Mouse (Mus musculus) forebrain, embryonic 10.5 days (tissue): ENCODE results near the gene Tmem127. TPM values are rescaled to one million over a fixed set of nuclear protein-coding genes. Genes with fewer than 3 reads are reported as not detected.

Experiments
- DNase-seq: peaks from one replicate; pipeline ENCODE4 v3.0.0-alpha.2; 2017; ENCODE audit warnings: low spot score; ENCODE audit errors: extremely low spot score
- H3K27ac ChIP-seq: fragments of 300-500 bp; sonication (generic); 2 replicates; pipeline ENCODE4 v1.5.1; 2016; ENCODE audit warnings: mild to moderate bottlenecking
- H3K27me3 ChIP-seq: fragments of 300-500 bp; sonication (generic); 2 replicates; pipeline ENCODE4 v1.6.1; 2016; ENCODE audit warnings: mild to moderate bottlenecking; ENCODE audit not compliant: poor library complexity, severe bottlenecking
- H3K36me3 ChIP-seq: fragments of 300-500 bp; sonication (generic); replicated peaks from 2 replicates; pipeline ENCODE4 v1.6.1; 2016; ENCODE audit warnings: mild to moderate bottlenecking, moderate library complexity
- H3K4me1 ChIP-seq: fragments of 300-500 bp; sonication (generic); 2 replicates; pipeline ENCODE4 v1.6.1; 2016
- H3K4me3 ChIP-seq: fragments of 300-500 bp; sonication (generic); 2 replicates; pipeline ENCODE4 v1.5.1; 2016; ENCODE audit warnings: mild to moderate bottlenecking, moderate library complexity
- H3K9me3 ChIP-seq: fragments of 300-500 bp; sonication (generic); 2 replicates; pipeline ENCODE4 v1.6.1; 2016; ENCODE audit warnings: mild to moderate bottlenecking, moderate library complexity
- WGBS: fragments of 180-500 bp; shearing (Covaris S2); methylation state at CpG from one replicate; pipeline ENCODE4 v1.1.7; 2016; 5-methylcytosine and 5-hydroxymethylcytosine counted together
- polyA plus RNA-seq: library from polyadenylated mRNA; unstranded; fragments of >200 nt; fragmentation: Nextera tagmentation; extraction: Ambion mirVana; gene quantifications from 2 replicates; pipeline ENCODE4 v1.2.1, GENCODE M21; 2016

Gene Tmem127
- polyA plus RNA-seq, 1 experiment from 2014 or later = 22.5 TPM

- Histone ChIP-seq H3K4me1 (no peaks in the 10 kb centered on the region), H3K9me3 (no peaks in the 10 kb centered on the region), H3K27ac (no peak overlapping the region), H3K27me3 (no peaks in the 10 kb centered on the region), H3K36me3 (no peaks in the 10 kb centered on the region), H3K4me3 (no peak overlapping the region)
- WGBS = 46% methylated on average over 3 of the region's 3 CpGs
- no peak for DNase-seq
Observed at GRCm38 (mm10) chr2:127307179-127307578, 59.5 kb downstream of the Tmem127 start.

- no peak for DNase-seq
- H3K27me3 ChIP-seq = no peaks in the 10 kb centered on the region
- 88% methylated on average over 2 of the region's 2 CpGs for WGBS
Observed at GRCm38 (mm10) chr2:127308660-127309059, 61.0 kb downstream of the Tmem127 start.

GRCm38 (mm10) chr2:127310246-127310645 lies 62.5 kb downstream of the Tmem127 start:
- WGBS = 63% methylated on average over 2 of the region's 2 CpGs
- H3K27me3 ChIP-seq = no peaks in the 10 kb centered on the region
- H3K9me3 ChIP-seq = no peaks in the 10 kb centered on the region
- H3K27ac ChIP-seq = no peak overlapping the region
- H3K4me1 ChIP-seq = no peaks in the 10 kb centered on the region
- no peak overlapping the region for H3K4me3 ChIP-seq
- DNase-seq = no peak
- no peaks in the 10 kb centered on the region for H3K36me3 ChIP-seq

More at GRCm38 (mm10) chr2:127308660-127309059, 61.0 kb downstream of the Tmem127 start:
- H3K27ac ChIP-seq = no peak overlapping the region
- H3K36me3 ChIP-seq = no peaks in the 10 kb centered on the region
- no peak overlapping the region for H3K4me3 ChIP-seq
- H3K4me1 ChIP-seq = no peaks in the 10 kb centered on the region
- H3K9me3 ChIP-seq = no peaks in the 10 kb centered on the region

- no peak for DNase-seq
- no peak overlapping the region for H3K4me3 ChIP-seq
- H3K4me1 ChIP-seq = no peaks in the 10 kb centered on the region
- no peaks in the 10 kb centered on the region for H3K36me3 ChIP-seq
- WGBS = 94% methylated on average over 7 of the region's 7 CpGs
- H3K9me3 ChIP-seq = no peaks in the 10 kb centered on the region
- H3K27ac ChIP-seq = no peak overlapping the region
- no peaks in the 10 kb centered on the region for H3K27me3 ChIP-seq
Observed at GRCm38 (mm10) chr2:127310685-127311084, 63.0 kb downstream of the Tmem127 start.

Other genes with a start within 250 kb of the Tmem127 start
- gene Ap4e1, start 239.2 kb upstream of the Tmem127 start, polyA plus RNA-seq = 12.7 and 12.8 TPM in 2 replicates
- gene Blvra, start 177.2 kb upstream of the Tmem127 start, polyA plus RNA-seq = 15.3 and 16.9 TPM in 2 replicates
- gene Ncaph, start 114.0 kb upstream of the Tmem127 start, polyA plus RNA-seq = 124 and 126 TPM in 2 replicates
- 17.6 and 18.3 TPM in 2 replicates for gene Itpripl1, start 104.5 kb upstream of the Tmem127 start, polyA plus RNA-seq
- 2.5 and 3.2 TPM in 2 replicates for gene 1810024B03Rik, start 39.6 kb upstream of the Tmem127 start, polyA plus RNA-seq
- gene Snrnp200, start 39.5 kb upstream of the Tmem127 start, polyA plus RNA-seq = 112 and 115 TPM in 2 replicates
- gene Ciao1, start 92 bp upstream of the Tmem127 start, polyA plus RNA-seq = 44.3 and 50.5 TPM in 2 replicates
- 85.6 and 88.1 TPM in 2 replicates for gene Stard7, start 22.3 kb downstream of the Tmem127 start, polyA plus RNA-seq
- 3.6 and 4.1 TPM in 2 replicates for gene Dusp2, start 88.3 kb downstream of the Tmem127 start, polyA plus RNA-seq
- not detected in 2 replicates for gene Astl, start 90.7 kb downstream of the Tmem127 start, polyA plus RNA-seq
- 2.3 and 3.2 TPM in 2 replicates for gene Adra2b, start 115.3 kb downstream of the Tmem127 start, polyA plus RNA-seq
- gene Gpat2, start 177.3 kb downstream of the Tmem127 start, polyA plus RNA-seq = 0.14 and 0.21 TPM in 2 replicates
- gene Fahd2a, start 196.7 kb downstream of the Tmem127 start, polyA plus RNA-seq = 20.5 and 23.8 TPM in 2 replicates